Mouse (Mus musculus) spleen, postnatal 14 days (tissue): ENCODE data around the gene Doc2a.
"Not testable (repeated sequence)": the region's sequence is repeated elsewhere in the genome, so short reads cannot be mapped to it uniquely, and the experiment has no call there.

Experiments used
- DNase-seq, 2 experiments: peaks; one replicate each; pipeline ENCODE4 v3.0.0; 2021 to 2022; ENCODE audit warnings: low spot score in 2 of 2

Doc2a gene

GRCm38 (mm10) chr7:126868003-126868402, 20.8 kb downstream of the Doc2a start:
- no peak for DNase-seq

- DNase-seq, result no peak
Measured at GRCm38 (mm10) chr7:126869780-126870519, 22.7 kb downstream of the Doc2a start.

GRCm38 (mm10) chr7:126870520-126870891, 23.3 kb downstream of the Doc2a start:
- no peak for DNase-seq

GRCm38 (mm10) chr7:126877239-126877638, 30.0 kb downstream of the Doc2a start:
- DNase-seq, result no peak

- DNase-seq, result no peak
Measured at GRCm38 (mm10) chr7:126881040-126881439, 33.8 kb downstream of the Doc2a start.

- DNase-seq, result no peak
Measured at GRCm38 (mm10) chr7:126883731-126884181, 36.5 kb downstream of the Doc2a start.

GRCm38 (mm10) chr7:126884286-126885164, 37.3 kb downstream of the Doc2a start, which contains the start of gene Taok2:
Taok2 (minus strand) TSS chr7:126884703.
- peak; percentile 93 for DNase-seq

- DNase-seq, result no peak
Measured at GRCm38 (mm10) chr7:126887281-126887680, 40.1 kb downstream of the Doc2a start.

GRCm38 (mm10) chr7:126888852-126889251, 41.6 kb downstream of the Doc2a start:
- DNase-seq, result no peak

GRCm38 (mm10) chr7:126896912-126897311, 49.7 kb downstream of the Doc2a start:
- no peak for DNase-seq

- no peak for DNase-seq
Measured at GRCm38 (mm10) chr7:126897390-126898101, 50.3 kb downstream of the Doc2a start.

- DNase-seq, result peak; percentile 95 to 98
Measured at GRCm38 (mm10) chr7:126898102-126898990, 51.1 kb downstream of the Doc2a start.

GRCm38 (mm10) chr7:126899781-126900180, 52.6 kb downstream of the Doc2a start:
- DNase-seq, result not testable (repeated sequence)
